ENCODE assay signal across 19 mouse cellular contexts in genomic region chr12:73228427-73228826, GRCm38 (mm10). TPM values are rescaled to one million over a fixed set of nuclear protein-coding genes. Genes with fewer than 3 reads are reported as not detected.
DNase-seq lines count a peak whose midpoint lies in the region; ATAC-seq and TF ChIP-seq lines count a peak whose summit lies in the region.
"Had no signal": no experiment of that assay in that cellular context is flagged by ENCODE, and none has a peak within 500 bp of the region (broad histone marks: within the 10 kb centered on the region; RNA-seq: fewer than 3 reads in every experiment).

No protein-coding gene starts in this region.

- peaks cover 15% of the 10 kb centered on the region for H3K79me2 ChIP-seq in C2C12 (ENCODE audit: control insufficient read depth, insufficient read depth)
- H3K79me2 ChIP-seq in myocyte (ENCODE audit: control insufficient read depth, insufficient read depth), result peaks cover 9% of the 10 kb centered on the region

- no peak for DNase-seq in layer of hippocampus, postnatal 14 days (ENCODE audit: low spot score in 2 of 2)
- DNase-seq: adrenal gland, adult 2 months; adrenal gland, adult 8-10 months; adrenal gland, postnatal 10 days; adrenal gland, postnatal 14 days; adrenal gland, postnatal 25 days; adrenal gland, postnatal 36 days; B cell, adult 2 months; cerebellum, adult 11 months; cerebellum, adult 11-12 months; cerebellum, adult 18-20 months; cerebellum, adult 2 months had no signal

- H3ac ChIP-seq in C2C12 (ENCODE audit: control insufficient read depth, insufficient read length, low read depth), result no peak overlapping the region
- no peak overlapping the region for H3ac ChIP-seq in myocyte (ENCODE audit: control insufficient read depth, insufficient read length)

- H3K79me3 ChIP-seq in C2C12 (ENCODE audit: low read depth), result no peaks in the 10 kb centered on the region

- no peak for TF ChIP-seq POLR2A in myocyte (IDR thresholded peaks at IDR 0.05; ENCODE audit: insufficient read length, low read depth)

- H3K36me3 ChIP-seq in C2C12 (ENCODE audit: control insufficient read depth, insufficient read depth) (no peaks in the 10 kb centered on the region), myocyte (ENCODE audit: control insufficient read depth, insufficient read depth) (no peaks in the 10 kb centered on the region)

- no peak for TF ChIP-seq CTCF in C2C12 (IDR thresholded peaks at IDR 0.05; ENCODE audit: control insufficient read depth, insufficient read depth, insufficient read length)

- ATAC-seq in erythroblast, adult 5-6 weeks (replicated peaks; ENCODE audit: low FRiP score, poor library complexity, severe bottlenecking), result no peak
- ATAC-seq: activated CD4-positive, CD25-positive, alpha-beta regulatory T cell, adult 4 months; CD4-positive, CD25-positive, alpha-beta regulatory T cell, adult 4 months; Patski had no signal

- no peaks in the 10 kb centered on the region for H3K27me3 ChIP-seq in C2C12 (ENCODE audit: control insufficient read depth, insufficient read depth, insufficient read length)
- H3K27me3 ChIP-seq in myocyte (ENCODE audit: control insufficient read depth, insufficient read depth, insufficient read length), result no peaks in the 10 kb centered on the region
- H3K27me3 ChIP-seq: CH12.LX, Patski had no signal

- no peak overlapping the region for H3K4me3 ChIP-seq in C2C12 (ENCODE audit: insufficient read depth, poor library complexity, severe bottlenecking)
- H3K4me3 ChIP-seq in myocyte, result no peak overlapping the region

- no peak overlapping the region for H3K4me2 ChIP-seq in myocyte (ENCODE audit: low read depth)

TF ChIP-seq in C2C12, 6 proteins besides CTCF, POLR2A, EP300 and RAD21:
- TF ChIP-seq MAX (IDR thresholded peaks at IDR 0.05), result no peak
- TF ChIP-seq USF1 (IDR thresholded peaks at IDR 0.05; ENCODE audit: low read depth), result no peak
- peak; percentile 92 for TF ChIP-seq CEBPB (IDR thresholded peaks at IDR 0.05; ENCODE audit: low read depth)

TF ChIP-seq in myocyte, 11 proteins besides CTCF, POLR2A, EP300 and RAD21:
- TF ChIP-seq SRF (IDR thresholded peaks at IDR 0.05; ENCODE audit: control insufficient read depth, insufficient read length, low read depth), result no peak
- peak; percentile 83 for TF ChIP-seq CEBPB (IDR thresholded peaks at IDR 0.05; ENCODE audit: insufficient read depth, poor library complexity, severe bottlenecking)

RNA-seq across cellular contexts. Expression of gene Trmt5, which starts 58.1 kb away (rescaled TPM):
- 8.3 TPM for polyA plus RNA-seq in C2C12 (2012; fragmentation: generic; extraction: Trizol)
- 8.0 TPM for polyA plus RNA-seq in myocyte (2012; fragmentation: generic; extraction: Trizol)
- total RNA-seq in layer of hippocampus, postnatal 14 days (2021), result 10 to 100 TPM in 1 of 2 experiments, 1 to 10 TPM in 1; 9.5 to 10.7 TPM
- 4.6 and 14.4 TPM in 2 replicates for total RNA-seq in erythroblast, adult 5-6 weeks (2015; ENCODE audit: low replicate concordance)
- 2.4 and 8.1 TPM in 2 replicates for total RNA-seq in erythroblast, adult 5-6 weeks (2017; ENCODE audit: low replicate concordance)

RNA-seq across cellular contexts. Expression of gene Slc38a6, which starts 58.2 kb away (rescaled TPM):
- polyA plus RNA-seq in C2C12 (2012; fragmentation: generic; extraction: Trizol) (13.1 TPM), myocyte (2012; fragmentation: generic; extraction: Trizol) (7.8 TPM)
- 10 to 100 TPM; 14.5 to 19.0 TPM for total RNA-seq in layer of hippocampus, postnatal 14 days (2021)
- 0.63 and 2.7 TPM in 2 replicates for total RNA-seq in erythroblast, adult 5-6 weeks (2015; ENCODE audit: low replicate concordance)
- 0.68 and 4.5 TPM in 2 replicates for total RNA-seq in erythroblast, adult 5-6 weeks (2017; ENCODE audit: low replicate concordance)
